Mouse (Mus musculus) heart, embryonic 13.5 days (tissue): Measurements from ENCODE around the gene Kbtbd12. TPM values are rescaled to one million over a fixed set of nuclear protein-coding genes. Genes with fewer than 3 reads are reported as not detected.
A peak's percentile ranks its signal among the peaks of the same experiment; 100 is the strongest.

Experiments used
- ATAC-seq: fragments of 200-750 bp; cut with Nextera tagmentation; 2 replicates; pipeline ENCODE4 v1.8.0; 2017; ENCODE audit warnings: moderate TSS enrichment; ENCODE audit not compliant: insufficient number of reproducible peaks, low FRiP score, low TSS enrichment; ENCODE audit errors: extremely low read depth
- H3K27ac ChIP-seq: fragments of 300-500 bp; sonication (generic); replicated peaks from 2 replicates; pipeline ENCODE4 v1.5.1; 2015; ENCODE audit warnings: moderate library complexity, mild to moderate bottlenecking, inconsistent platforms
- H3K27me3 ChIP-seq: fragments of 300-500 bp; sonication (generic); replicated peaks from 2 replicates; pipeline ENCODE4 v1.6.1; 2015; ENCODE audit warnings: mild to moderate bottlenecking, inconsistent platforms
- H3K36me3 ChIP-seq: fragments of 300-500 bp; sonication (generic); 2 replicates; pipeline ENCODE4 v1.6.1; 2015; ENCODE audit warnings: mild to moderate bottlenecking, inconsistent platforms
- H3K4me1 ChIP-seq: fragments of 300-500 bp; sonication (generic); 2 replicates; pipeline ENCODE4 v1.6.1; 2015; ENCODE audit warnings: inconsistent platforms
- H3K4me2 ChIP-seq: fragments of 300-500 bp; sonication (generic); 2 replicates; pipeline ENCODE4 v1.6.1; 2015; ENCODE audit warnings: inconsistent platforms, mild to moderate bottlenecking, moderate library complexity
- H3K4me3 ChIP-seq: fragments of 300-500 bp; sonication (generic); 2 replicates; pipeline ENCODE4 v1.5.1; 2015; ENCODE audit warnings: moderate library complexity, mild to moderate bottlenecking, inconsistent platforms
- H3K9ac ChIP-seq: fragments of 300-500 bp; sonication (generic); 2 replicates; pipeline ENCODE4 v1.6.1; 2015; ENCODE audit warnings: inconsistent platforms, mild to moderate bottlenecking, moderate library complexity
- H3K9me3 ChIP-seq: fragments of 300-500 bp; sonication (generic); 2 replicates; pipeline ENCODE4 v1.6.1; 2016; ENCODE audit warnings: inconsistent platforms
- WGBS: fragments of 180-500 bp; shearing (Covaris S2); methylation state at CpG from one replicate; pipeline ENCODE4 v1.1.7; 2015; ENCODE audit warnings: mixed read lengths; 5-methylcytosine and 5-hydroxymethylcytosine counted together
- polyA plus RNA-seq: library from polyadenylated mRNA; unstranded; fragments of >200 nt; fragmentation: Nextera tagmentation; extraction: Ambion mirVana; gene quantifications from 2 replicates; pipeline ENCODE4 v1.2.1, GENCODE M21; 2015

Kbtbd12 gene
- polyA plus RNA-seq, 1 experiment from 2014 or later: 16.6 TPM

- Histone ChIP-seq H3K27ac (no peak overlapping the region), H3K9ac (no peak overlapping the region), H3K36me3 (no peaks in the 10 kb centered on the region), H3K4me2 (no peak overlapping the region), H3K4me1 (0 out of 2 replicates have a peak, but pooled peaks cover 9% of the 10 kb centered on the region), H3K27me3 (peaks cover 45% of the 10 kb centered on the region), H3K9me3 (no peaks in the 10 kb centered on the region), H3K4me3 (no peak overlapping the region)
- 28% methylated on average over 4 of the region's 4 CpGs for WGBS
- no peak for ATAC-seq
Observed at GRCm38 (mm10) chr6:88549137-88549814, 88.5 kb downstream of the Kbtbd12 start.

- peaks cover 47% of the 10 kb centered on the region for H3K27me3 ChIP-seq
- H3K4me1 ChIP-seq: 0 out of 2 replicates have a peak, but pooled peaks cover 9% of the 10 kb centered on the region
- H3K36me3 ChIP-seq: no peaks in the 10 kb centered on the region
- no peak overlapping the region for H3K4me2 ChIP-seq
- H3K27ac ChIP-seq: no peak overlapping the region
- WGBS: 72% methylated on average over 10 of the region's 10 CpGs
- no peak overlapping the region for H3K4me3 ChIP-seq
- no peak for ATAC-seq
- no peak overlapping the region for H3K9ac ChIP-seq
- H3K9me3 ChIP-seq: no peaks in the 10 kb centered on the region
Observed at GRCm38 (mm10) chr6:88548405-88549049, 89.2 kb downstream of the Kbtbd12 start.

GRCm38 (mm10) chr6:88545397-88545790, 92.4 kb downstream of the Kbtbd12 start:
- no peaks in the 10 kb centered on the region for H3K9me3 ChIP-seq
- H3K4me3 ChIP-seq: no peak overlapping the region
- 19% methylated on average over 10 of the region's 10 CpGs for WGBS
- H3K9ac ChIP-seq: no peak overlapping the region
- ATAC-seq: no peak
- no peak overlapping the region for H3K27ac ChIP-seq
- peaks cover 53% of the 10 kb centered on the region for H3K27me3 ChIP-seq
- 0 out of 2 replicates have a peak, but pooled peaks cover 9% of the 10 kb centered on the region for H3K4me1 ChIP-seq
- H3K4me2 ChIP-seq: peak overlapping the region; percentile 18
- no peaks in the 10 kb centered on the region for H3K36me3 ChIP-seq

- peak overlapping the region; percentile 18 for H3K4me2 ChIP-seq
- peaks cover 56% of the 10 kb centered on the region for H3K27me3 ChIP-seq
- no peak for ATAC-seq
- no peak overlapping the region for H3K4me3 ChIP-seq
- WGBS: 24% methylated on average over 11 of the region's 11 CpGs
- no peaks in the 10 kb centered on the region for H3K36me3 ChIP-seq
- H3K9me3 ChIP-seq: no peaks in the 10 kb centered on the region
- H3K27ac ChIP-seq: no peak overlapping the region
- 0 out of 2 replicates have a peak, but pooled peaks cover 9% of the 10 kb centered on the region for H3K4me1 ChIP-seq
- H3K9ac ChIP-seq: no peak overlapping the region
Observed at GRCm38 (mm10) chr6:88544644-88545396, 92.9 kb downstream of the Kbtbd12 start.

GRCm38 (mm10) chr6:88544241-88544640, 93.5 kb downstream of the Kbtbd12 start:
- no peak for ATAC-seq
- H3K4me1 ChIP-seq: 0 out of 2 replicates have a peak, but pooled peaks cover 9% of the 10 kb centered on the region
- peaks cover 56% of the 10 kb centered on the region for H3K27me3 ChIP-seq
- H3K9me3 ChIP-seq: no peaks in the 10 kb centered on the region
- H3K9ac ChIP-seq: no peak overlapping the region
- H3K27ac ChIP-seq: no peak overlapping the region
- H3K4me2 ChIP-seq: no peak overlapping the region
- no peak overlapping the region for H3K4me3 ChIP-seq
- 74% methylated on average over 3 of the region's 3 CpGs for WGBS
- H3K36me3 ChIP-seq: no peaks in the 10 kb centered on the region

GRCm38 (mm10) chr6:88540093-88540755, 97.5 kb downstream of the Kbtbd12 start:
- WGBS: 68% methylated on average over 2 of the region's 2 CpGs
- ATAC-seq: no peak
- H3K27ac ChIP-seq: no peak overlapping the region

GRCm38 (mm10) chr6:88530306-88530705, 107.4 kb downstream of the Kbtbd12 start:
- ATAC-seq: no peak
- no peak overlapping the region for H3K4me3 ChIP-seq
- H3K27ac ChIP-seq: no peak overlapping the region
- H3K9ac ChIP-seq: no peak overlapping the region
- H3K9me3 ChIP-seq: no peaks in the 10 kb centered on the region
- no peaks in the 10 kb centered on the region for H3K4me1 ChIP-seq
- no peaks in the 10 kb centered on the region for H3K36me3 ChIP-seq
- no peak overlapping the region for H3K4me2 ChIP-seq
- H3K27me3 ChIP-seq: peaks cover 10% of the 10 kb centered on the region; the same call in 1 of the 2 replicates

More at GRCm38 (mm10) chr6:88540093-88540755, 97.5 kb downstream of the Kbtbd12 start:
- H3K4me1 ChIP-seq: 0 out of 2 replicates have a peak, but pooled peaks cover 6% of the 10 kb centered on the region
- H3K27me3 ChIP-seq: peaks cover 23% of the 10 kb centered on the region
- no peaks in the 10 kb centered on the region for H3K36me3 ChIP-seq
- no peaks in the 10 kb centered on the region for H3K9me3 ChIP-seq
- H3K4me3 ChIP-seq: no peak overlapping the region
- no peak overlapping the region for H3K4me2 ChIP-seq
- H3K9ac ChIP-seq: no peak overlapping the region

GRCm38 (mm10) chr6:88524056-88524455, 113.7 kb downstream of the Kbtbd12 start:
- H3K27ac ChIP-seq: no peak overlapping the region
- H3K27me3 ChIP-seq: peaks cover 9% of the 10 kb centered on the region; the same call in 1 of the 2 replicates
- H3K4me2 ChIP-seq: no peak overlapping the region
- H3K9me3 ChIP-seq: no peaks in the 10 kb centered on the region
- H3K4me3 ChIP-seq: no peak overlapping the region
- H3K9ac ChIP-seq: no peak overlapping the region
- peaks cover 8% of the 10 kb centered on the region for H3K4me1 ChIP-seq
- no peak for ATAC-seq
- no peaks in the 10 kb centered on the region for H3K36me3 ChIP-seq
- 76% methylated on average over 4 of the region's 4 CpGs for WGBS

GRCm38 (mm10) chr6:88523451-88523850, 114.3 kb downstream of the Kbtbd12 start:
- Histone ChIP-seq H3K4me1 (peaks cover 8% of the 10 kb centered on the region), H3K9me3 (no peaks in the 10 kb centered on the region), H3K4me2 (no peak overlapping the region), H3K9ac (no peak overlapping the region), H3K4me3 (no peak overlapping the region), H3K27me3 (peaks cover 3% of the 10 kb centered on the region; the same call in 1 of the 2 replicates), H3K36me3 (no peaks in the 10 kb centered on the region), H3K27ac (no peak overlapping the region)
- 69% methylated on average over 3 of the region's 3 CpGs for WGBS
- no peak for ATAC-seq

- no peak overlapping the region for H3K4me2 ChIP-seq
- WGBS: 58% methylated on average over 3 of the region's 3 CpGs
- H3K36me3 ChIP-seq: no peaks in the 10 kb centered on the region
Observed at GRCm38 (mm10) chr6:88523043-88523442, 114.7 kb downstream of the Kbtbd12 start.

GRCm38 (mm10) chr6:88522606-88523005, 115.1 kb downstream of the Kbtbd12 start:
- 36% methylated on average over 3 of the region's 3 CpGs for WGBS
- H3K9ac ChIP-seq: no peak overlapping the region
- H3K9me3 ChIP-seq: no peaks in the 10 kb centered on the region
- H3K36me3 ChIP-seq: no peaks in the 10 kb centered on the region
- no peak overlapping the region for H3K27ac ChIP-seq
- no peak for ATAC-seq
- no peak overlapping the region for H3K4me3 ChIP-seq
- H3K4me2 ChIP-seq: no peak overlapping the region
- H3K27me3 ChIP-seq: no peaks in the 10 kb centered on the region
- H3K4me1 ChIP-seq: peaks cover 10% of the 10 kb centered on the region

More at GRCm38 (mm10) chr6:88523043-88523442, 114.7 kb downstream of the Kbtbd12 start:
- Histone ChIP-seq H3K4me1 (peaks cover 8% of the 10 kb centered on the region), H3K4me3 (no peak overlapping the region), H3K27me3 (no peaks in the 10 kb centered on the region), H3K9ac (no peak overlapping the region), H3K27ac (no peak overlapping the region), H3K9me3 (no peaks in the 10 kb centered on the region)
- ATAC-seq: no peak
